Mouse (Mus musculus) lung, adult 2 months (tissue): ENCODE results near the gene Cfap43.

Experiments used
- CTCF ChIP-seq: fragments of 200-500 bp; IDR thresholded peaks from 2 replicates; pipeline ENCODE4 v1.5.1; 2011; ENCODE audit warnings: mild to moderate bottlenecking, low read length, control low read depth; ENCODE audit not compliant: insufficient read depth
- POLR2A ChIP-seq: fragments of 200-500 bp; IDR thresholded peaks from 2 replicates; pipeline ENCODE4 v1.6.1; 2011; ENCODE audit warnings: low read depth, mild to moderate bottlenecking, control low read depth, low read length, borderline replicate concordance; ENCODE audit errors: extremely low read depth

DNA sequence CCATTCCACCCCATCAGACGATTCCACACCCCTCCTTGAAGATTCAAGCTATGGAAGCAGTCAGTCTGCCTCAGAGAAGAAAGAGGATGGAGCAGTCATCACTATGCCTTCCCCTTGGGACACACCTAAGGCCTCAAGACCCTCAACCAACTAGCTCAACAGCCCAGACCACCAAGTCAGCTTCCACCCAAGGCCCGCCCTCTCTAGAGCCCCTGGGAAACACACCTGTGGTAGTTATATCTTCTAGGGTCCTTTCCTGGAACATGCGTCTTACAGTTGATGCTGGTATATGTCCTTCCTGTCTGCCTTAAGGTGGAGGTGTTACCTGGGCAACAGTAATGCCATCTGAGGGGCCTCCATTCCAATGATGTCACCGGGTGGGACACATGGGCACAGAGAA lies 4.9 kb downstream of the Cfap43 start:
- TF ChIP-seq POLR2A (no peak), CTCF (no peak)
